Mouse (Mus musculus) MEL (cell line): ENCODE measurements at regions not wholly inside any gene's neighbourhood (a gene's known extent, or its start where the extent isn't known, plus 50 kb on each side); places are given as distances from the start of the nearest gene placed in this dataset.

Experiments
- CHD1 ChIP-seq: IDR thresholded peaks from 2 replicates; pipeline ENCODE4 v1.6.1; 2012; ENCODE audit warnings: low read depth, mild to moderate bottlenecking, inconsistent platforms, low read length, improper control_type of control experiment
- CTCF ChIP-seq, 3 experiments: IDR thresholded peaks in 2 of 3; conservative IDR thresholded peaks in 1 of 3; 2 replicates each; pipeline ENCODE4 v1.5.1; 2011 to 2012; ENCODE audit warnings: low read length in 3 of 3, low read depth in 2 of 3, mild to moderate bottlenecking in 2 of 3, improper control_type of control experiment in 1 of 3, inconsistent platforms in 1 of 3, mixed read lengths in 1 of 3, moderate library complexity in 1 of 3; ENCODE audit not compliant: control insufficient read depth in 1 of 3, insufficient read depth in 1 of 3, poor library complexity in 1 of 3, severe bottlenecking in 1 of 3
- EP300 ChIP-seq, 2 experiments: IDR thresholded peaks; 2 replicates each; pipeline ENCODE4 v1.6.1; 2011; ENCODE audit warnings: improper control_type of control experiment in 2 of 2, low read length in 2 of 2, low read depth in 1 of 2, mild to moderate bottlenecking in 1 of 2
- GATA1 ChIP-seq: IDR thresholded peaks from 2 replicates; pipeline ENCODE4 v1.6.1; 2011; ENCODE audit warnings: low read depth, low read length, improper control_type of control experiment
- HCFC1 ChIP-seq: IDR thresholded peaks from 2 replicates; pipeline ENCODE4 v1.6.1; 2012; ENCODE audit warnings: low read depth, mild to moderate bottlenecking, inconsistent platforms, low read length, improper control_type of control experiment, moderate library complexity
- JUND ChIP-seq: IDR thresholded peaks from 2 replicates; pipeline ENCODE4 v1.6.1; 2011; ENCODE audit warnings: low read depth, mild to moderate bottlenecking, improper control_type of control experiment, low read length
- POLR2A ChIP-seq, 2 experiments: IDR thresholded peaks; 2 replicates each; pipeline ENCODE4 v1.6.1; 2011 to 2012; ENCODE audit warnings: low read length in 2 of 2, mild to moderate bottlenecking in 2 of 2, control low read depth in 1 of 2, improper control_type of control experiment in 1 of 2, low read depth in 1 of 2, moderate library complexity in 1 of 2; ENCODE audit not compliant: control insufficient read depth in 1 of 2, insufficient read depth in 1 of 2, poor library complexity in 1 of 2
- POLR2AphosphoS2 ChIP-seq: IDR thresholded peaks from 2 replicates; pipeline ENCODE4 v1.6.1; 2011; ENCODE audit warnings: low read length, improper control_type of control experiment
- TAL1 ChIP-seq: IDR thresholded peaks from 2 replicates; pipeline ENCODE4 v1.6.1; 2012; ENCODE audit warnings: mild to moderate bottlenecking, inconsistent platforms, low read length, moderate library complexity, mixed read lengths
- TCF12 ChIP-seq: IDR thresholded peaks from 2 replicates; pipeline ENCODE4 v1.6.1; 2014; ENCODE audit warnings: low read depth, mild to moderate bottlenecking, inconsistent platforms, low read length, improper control_type of control experiment, moderate library complexity
- ZMIZ1 ChIP-seq: IDR thresholded peaks from 2 replicates; pipeline ENCODE4 v1.6.1; 2012; ENCODE audit warnings: low read depth, mild to moderate bottlenecking, inconsistent platforms, low read length, improper control_type of control experiment, moderate library complexity

DNA sequence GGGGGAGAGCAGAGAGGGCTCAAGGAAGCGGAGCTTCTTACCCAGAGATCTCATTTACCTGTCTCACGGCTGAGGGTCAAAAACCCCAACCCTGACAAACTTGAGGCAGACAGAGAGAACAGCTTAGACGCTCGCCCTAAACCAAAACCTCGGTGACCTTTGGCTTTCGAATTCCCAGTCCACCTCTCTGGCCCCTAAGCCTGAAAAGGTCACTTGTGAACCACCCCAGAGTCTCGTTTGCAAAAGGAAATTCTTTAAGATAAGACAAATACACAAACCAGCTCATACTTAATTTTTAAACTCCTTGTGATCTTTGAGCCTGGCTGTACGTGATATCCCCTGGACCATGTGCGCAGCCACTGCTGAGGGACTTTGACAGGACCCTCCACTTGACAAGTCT, 250.2 kb upstream of the Dio3 start:
- TF ChIP-seq CHD1 (no peak), TCF12 (no peak), HCFC1 (no peak), POLR2A (IDR thresholded peaks at IDR 0.05; ENCODE audit: control insufficient read depth in 1 of 2, insufficient read depth in 1 of 2, low read depth in 1 of 2, low read length in 2 of 2, poor library complexity in 1 of 2) (no peak), TAL1 (no peak), CTCF (IDR thresholded peaks at IDR 0.05 in 2 of 3, conservative IDR thresholded peaks at IDR 0.05 in 1 of 3; ENCODE audit: control insufficient read depth in 1 of 3, insufficient read depth in 1 of 3, low read depth in 2 of 3, low read length in 3 of 3, poor library complexity in 1 of 3, severe bottlenecking in 1 of 3) (no peak), ZMIZ1 (no peak), POLR2AphosphoS2 (no peak), EP300 (IDR thresholded peaks at IDR 0.05; ENCODE audit: low read depth in 1 of 2, low read length in 2 of 2) (no peak), GATA1 (no peak), JUND (no peak)
